Mouse (Mus musculus) kidney, adult 11 months (tissue): ENCODE results near the gene Hs6st3.
A peak's percentile ranks its signal among the peaks of the same experiment; 100 is the strongest.

ENCODE experiments used
- DNase-seq: peaks from one replicate; pipeline ENCODE4 v3.0.0; 2022

Hs6st3 gene

DNA sequence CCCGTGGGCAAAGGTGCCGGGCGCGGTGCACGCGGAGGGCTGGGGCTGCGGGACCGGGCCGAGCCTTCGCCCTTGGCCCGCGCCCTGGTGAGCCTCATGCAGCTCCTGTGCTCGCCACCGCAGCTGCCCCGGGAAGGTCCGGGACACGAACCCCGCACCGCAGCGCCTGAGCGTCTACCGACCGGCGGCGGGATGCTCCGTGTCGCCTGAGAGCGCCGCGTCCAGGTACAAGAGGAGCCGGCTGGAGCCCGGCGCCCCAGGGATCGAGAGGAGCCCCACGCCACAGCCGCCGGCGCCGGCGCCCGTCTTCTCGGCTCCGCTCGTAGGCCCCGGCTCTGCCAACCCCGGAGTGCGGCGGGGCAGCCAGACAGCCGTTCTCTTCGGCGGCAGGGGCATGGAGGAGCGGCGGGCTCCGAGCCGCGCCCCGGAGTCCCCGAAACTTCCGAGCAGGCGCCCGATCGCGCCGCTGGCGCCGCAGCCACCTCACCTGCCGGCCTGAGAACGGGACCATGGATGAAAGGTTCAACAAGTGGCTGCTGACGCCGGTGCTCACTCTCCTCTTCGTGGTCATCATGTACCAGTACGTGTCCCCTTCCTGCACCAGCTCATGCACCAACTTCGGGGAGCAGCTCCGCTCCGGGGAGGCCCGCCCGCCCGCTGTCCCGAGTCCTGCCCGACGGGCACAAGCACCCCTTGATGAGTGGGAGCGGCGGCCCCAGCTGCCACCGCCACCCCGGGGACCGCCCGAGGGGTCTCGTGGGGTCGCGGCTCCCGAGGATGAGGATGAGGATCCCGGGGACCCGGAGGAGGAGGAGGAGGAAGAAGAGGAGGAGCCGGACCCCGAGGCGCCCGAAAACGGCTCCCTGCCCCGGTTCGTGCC, at the start of gene Hs6st3:
Gene Hs6st3, plus strand, starts transcription at position 436 of the 880 bp plus-strand sequence.
- DNase-seq: no peak

DNA sequence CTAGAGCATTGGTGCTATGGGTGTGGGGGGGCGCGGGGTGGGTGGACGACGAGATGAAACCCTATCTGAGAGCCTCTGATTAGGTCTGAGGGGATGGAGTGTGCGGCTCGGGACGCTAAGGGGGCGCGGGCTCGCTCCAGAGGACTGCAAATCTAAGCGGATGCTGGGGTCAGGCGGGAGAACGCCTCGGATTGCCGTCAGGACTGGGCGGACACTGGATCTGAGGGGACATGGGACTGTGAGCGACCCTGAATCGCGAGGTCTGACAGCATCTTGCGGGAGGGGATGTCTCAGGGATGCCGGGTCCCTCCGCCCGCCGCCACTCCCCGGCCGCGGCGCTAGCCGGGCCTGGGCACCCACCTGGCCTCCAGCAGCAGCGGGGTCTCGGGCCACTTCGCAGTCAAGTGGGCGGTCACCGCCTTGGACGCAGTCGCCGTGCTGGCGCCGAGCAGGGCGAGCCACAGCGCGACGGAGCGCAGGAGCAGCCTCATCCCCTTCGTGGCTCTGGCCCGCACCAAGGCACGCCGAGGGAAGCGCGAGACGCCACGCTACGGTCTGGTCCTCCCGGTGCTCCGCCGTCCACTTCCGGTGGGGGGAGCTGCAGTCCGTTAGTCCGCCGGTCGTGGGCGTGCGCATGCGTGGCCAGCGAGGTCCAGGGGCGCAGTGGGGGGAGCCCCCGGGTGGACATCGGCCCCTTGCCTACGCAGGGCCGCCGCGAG, 39.1 kb upstream of the Hs6st3 start, which contains the start of gene Uggt2:
Gene Uggt2, minus strand, starts transcription at position 580 of the 719 bp plus-strand sequence.
- DNase-seq: peak; percentile 60

DNA sequence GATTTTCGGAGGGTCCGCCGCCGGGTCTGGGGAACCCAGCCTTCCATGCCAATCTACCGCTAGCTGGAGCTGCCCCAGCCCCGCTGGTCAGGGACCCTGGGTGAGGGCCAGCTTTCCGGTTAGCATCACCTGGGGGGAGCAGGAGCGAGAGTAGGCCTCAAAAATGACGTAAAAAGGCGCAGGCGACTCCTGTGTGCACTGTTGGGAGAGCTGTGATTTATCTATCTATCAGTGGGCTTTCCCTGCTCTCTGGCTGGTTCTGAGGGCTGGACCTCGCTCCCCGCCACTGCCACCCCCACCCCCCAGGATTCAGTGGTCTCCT, 38.6 kb upstream of the Hs6st3 start:
- no peak for DNase-seq

DNA sequence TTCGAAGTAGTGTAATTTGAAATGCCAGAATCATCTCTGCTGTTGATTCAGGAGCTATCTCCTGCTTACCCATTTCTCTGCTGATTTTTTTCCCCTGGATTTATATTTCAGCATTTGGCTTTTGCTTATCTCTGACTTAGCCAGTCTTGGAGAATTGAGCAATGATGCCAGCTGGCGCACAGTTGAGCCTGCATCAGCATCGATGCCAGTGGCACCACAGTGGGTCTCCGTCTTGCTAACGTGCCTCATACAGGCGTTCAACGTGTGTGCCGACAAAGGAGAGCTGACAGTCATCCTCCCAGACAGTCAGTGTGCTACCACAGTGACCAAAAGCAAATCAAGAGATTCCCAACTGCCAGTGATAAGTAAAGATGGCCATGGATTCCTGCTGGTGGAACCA, 30.6 kb upstream of the Hs6st3 start:
- no peak for DNase-seq

DNA sequence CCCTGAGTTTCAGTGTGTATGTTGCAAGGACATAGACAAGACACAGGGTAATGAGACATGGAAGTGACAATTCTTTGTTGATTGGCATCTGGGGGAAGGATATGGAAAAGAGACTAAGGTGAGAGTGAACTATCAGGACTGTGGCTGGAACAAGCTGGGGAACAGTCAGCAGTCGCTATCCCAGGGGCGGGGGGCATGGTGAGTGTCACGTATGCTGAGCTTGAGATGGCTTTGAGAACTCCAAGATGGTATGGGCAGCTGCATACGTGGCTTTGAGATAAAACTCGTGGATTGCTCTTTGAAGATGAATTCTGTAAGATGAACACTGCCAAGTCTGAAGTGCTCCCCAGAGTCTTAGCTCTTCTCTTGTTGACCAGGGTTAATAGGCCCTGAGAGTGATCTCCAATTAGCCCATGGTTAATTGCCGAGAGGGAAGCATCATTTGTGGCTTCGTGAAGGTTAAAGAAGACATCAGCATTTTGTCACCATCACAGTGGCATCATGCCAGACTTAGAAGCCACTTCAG, 29.3 kb upstream of the Hs6st3 start:
- no peak for DNase-seq

DNA sequence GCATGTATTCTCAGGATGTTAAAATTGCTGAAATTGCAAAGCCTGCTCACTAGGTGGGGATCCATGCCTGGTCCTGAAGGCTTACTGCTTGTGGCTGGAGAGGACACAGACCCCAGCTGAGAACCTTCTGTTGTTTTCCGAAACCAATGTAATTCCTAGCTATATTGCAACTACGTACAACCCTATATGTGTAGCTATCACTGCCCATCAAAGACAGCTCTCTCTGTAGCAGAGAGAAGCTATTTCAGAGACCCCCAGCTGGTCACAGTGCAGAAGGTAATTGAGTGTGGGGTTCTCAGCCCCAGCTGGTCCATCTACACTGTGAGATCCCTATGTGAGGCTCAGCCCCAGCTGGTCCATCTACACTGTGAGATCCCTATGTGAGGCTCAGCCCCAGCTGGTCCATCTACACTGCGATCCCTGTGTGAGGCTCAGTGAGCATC, 28.3 kb upstream of the Hs6st3 start:
- DNase-seq: no peak

DNA sequence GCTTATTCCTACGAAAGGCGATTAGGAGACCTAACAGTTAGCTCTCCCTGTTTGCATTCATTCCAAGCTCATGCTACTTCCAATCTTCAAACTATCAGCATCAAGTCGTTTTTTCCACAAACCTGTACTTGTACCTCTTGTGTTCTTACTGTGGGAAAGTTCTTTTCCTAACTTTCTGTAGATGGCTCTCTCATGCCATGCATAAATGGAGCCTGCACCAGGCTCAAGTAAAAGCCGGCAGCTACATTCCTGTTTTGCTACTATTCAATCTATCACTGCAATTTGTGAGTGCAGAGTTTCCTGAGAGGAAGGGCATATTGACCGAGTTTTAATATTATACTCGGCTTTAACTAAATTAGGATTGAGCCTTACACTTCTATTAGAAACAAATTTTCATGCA, 25.6 kb upstream of the Hs6st3 start:
- DNase-seq: no peak

DNA sequence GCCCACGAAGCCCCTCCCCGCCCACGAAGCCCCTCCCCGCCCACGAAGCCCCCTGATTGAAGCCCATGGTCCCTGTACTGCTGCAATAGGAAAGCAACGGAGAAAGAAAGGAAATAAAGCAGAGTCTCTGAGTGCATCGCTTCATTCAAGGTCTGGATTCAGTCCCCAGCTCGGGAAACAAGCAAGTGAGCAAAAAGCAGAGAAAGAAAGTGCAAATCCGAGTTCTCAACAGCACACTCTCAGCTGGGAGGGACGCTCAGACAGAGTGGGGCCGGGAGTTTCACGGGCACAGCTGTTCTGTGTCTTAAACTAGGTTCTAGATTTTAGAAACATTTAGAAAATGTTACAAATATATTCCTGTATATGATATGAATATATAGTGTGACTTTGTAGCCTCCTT, 14.6 kb upstream of the Hs6st3 start:
- DNase-seq: no peak

DNA sequence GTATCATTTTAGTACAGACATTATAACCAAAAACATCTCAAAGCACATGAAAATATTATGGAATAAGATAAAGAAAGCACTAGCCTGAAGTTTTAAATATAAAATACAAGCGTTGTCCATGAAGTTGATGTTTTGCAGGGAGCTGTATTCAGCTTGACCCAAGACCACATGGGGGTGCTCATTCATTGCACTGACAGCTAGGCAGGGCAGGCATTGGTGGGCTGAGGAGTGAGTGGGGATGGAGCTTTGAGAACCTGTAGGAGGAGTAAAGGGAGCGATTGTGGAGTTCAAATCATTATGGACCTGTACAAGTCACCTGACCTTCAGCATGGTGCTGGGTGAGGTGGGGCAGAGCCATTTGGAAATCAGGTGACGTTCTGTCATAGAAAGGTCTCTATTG, 14.1 kb upstream of the Hs6st3 start:
- DNase-seq: no peak

DNA sequence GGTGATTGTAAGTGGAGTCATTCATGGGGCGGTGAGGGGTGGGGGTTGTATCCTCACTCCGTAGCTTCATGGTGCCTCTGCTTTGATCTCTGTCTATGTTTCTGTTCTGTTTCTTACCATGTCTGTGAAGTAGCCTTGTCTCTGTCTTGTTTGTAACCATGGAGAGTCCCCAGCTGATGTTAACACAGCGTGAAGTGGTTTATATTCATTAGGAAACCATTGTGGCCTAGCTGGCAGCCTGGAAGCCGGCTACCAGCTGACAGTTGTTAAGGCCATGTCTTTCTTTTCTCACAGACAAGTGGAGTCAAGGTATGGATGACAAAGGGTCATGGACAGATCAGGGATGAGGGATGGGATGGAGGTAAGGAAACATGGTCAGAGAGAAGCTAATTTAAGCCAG, 12.3 kb upstream of the Hs6st3 start:
- no peak for DNase-seq

DNA sequence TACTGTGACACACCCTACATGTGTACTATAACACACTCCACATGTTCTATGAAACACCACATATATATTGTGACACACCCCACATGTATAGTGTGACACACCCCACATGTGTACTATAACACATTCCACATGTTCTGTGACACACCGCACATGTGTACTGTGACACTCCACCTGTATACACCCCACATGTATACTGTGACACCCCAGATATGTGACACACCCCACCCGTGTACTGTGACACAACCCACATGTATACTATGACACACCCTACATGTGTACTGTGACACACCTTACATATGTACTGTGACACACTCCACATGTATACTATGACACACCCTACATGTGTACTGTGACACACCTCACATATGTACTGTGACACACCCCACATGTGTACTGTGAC, 10.8 kb upstream of the Hs6st3 start:
- no peak for DNase-seq

DNA sequence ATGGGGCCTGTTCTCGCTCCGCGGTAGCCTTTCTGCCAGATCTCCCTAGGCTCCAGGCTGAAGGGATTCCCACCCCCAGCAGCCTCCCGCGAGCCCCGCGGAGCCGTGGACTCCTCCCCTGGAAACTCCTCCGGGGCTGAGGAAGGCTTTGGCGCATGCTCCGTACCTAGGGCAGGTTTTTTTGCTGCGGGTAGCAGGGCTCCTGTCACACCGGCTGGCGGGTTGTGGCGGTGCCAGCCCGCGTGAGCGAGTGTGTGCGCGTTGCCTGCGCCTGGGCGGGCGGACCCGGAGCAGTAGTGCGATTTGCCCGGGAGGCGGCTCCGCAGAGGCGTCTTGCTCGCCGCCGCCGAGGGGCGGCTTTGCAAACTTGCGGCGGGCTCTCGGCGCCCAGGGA, 632 bp upstream of the Hs6st3 start:
- DNase-seq: peak; percentile 23

DNA sequence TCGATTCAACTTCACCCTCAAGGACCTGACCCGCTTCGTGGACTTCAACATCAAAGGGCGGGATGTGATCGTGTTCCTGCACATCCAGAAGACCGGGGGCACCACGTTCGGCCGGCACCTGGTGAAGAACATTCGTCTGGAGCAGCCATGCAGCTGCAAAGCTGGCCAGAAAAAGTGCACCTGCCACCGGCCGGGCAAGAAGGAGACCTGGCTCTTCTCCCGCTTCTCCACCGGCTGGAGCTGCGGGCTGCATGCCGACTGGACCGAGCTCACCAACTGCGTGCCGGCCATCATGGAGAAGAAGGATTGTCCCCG, 602 bp downstream of the Hs6st3 start:
- DNase-seq: no peak

DNA sequence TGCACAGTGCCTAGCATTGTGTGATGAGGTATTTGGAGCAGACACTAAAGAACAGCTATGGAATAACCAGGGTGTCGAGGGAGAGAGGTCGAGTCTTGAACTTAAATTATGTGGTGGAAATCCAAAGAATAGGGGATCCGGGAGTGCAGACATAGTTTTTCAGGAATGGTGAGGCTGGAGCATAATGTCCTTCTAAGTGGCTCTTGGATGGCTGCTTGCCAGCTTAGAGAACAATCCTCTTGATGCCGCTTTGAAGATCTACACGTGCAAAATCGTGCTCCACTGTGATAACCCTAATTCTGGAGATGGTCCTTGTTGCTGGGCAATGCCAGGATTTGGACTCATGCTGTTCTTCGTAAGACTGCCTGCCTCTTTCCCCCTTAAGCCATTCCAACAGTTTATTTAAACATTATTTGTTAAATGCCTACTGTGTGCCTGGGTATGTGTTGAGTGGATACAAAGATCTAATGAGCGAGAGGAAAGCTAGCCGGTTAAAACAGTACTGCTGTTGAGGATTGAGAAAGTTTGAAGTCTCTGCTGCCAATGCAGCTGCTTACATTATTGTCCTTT, 1.3 kb downstream of the Hs6st3 start:
- no peak for DNase-seq

DNA sequence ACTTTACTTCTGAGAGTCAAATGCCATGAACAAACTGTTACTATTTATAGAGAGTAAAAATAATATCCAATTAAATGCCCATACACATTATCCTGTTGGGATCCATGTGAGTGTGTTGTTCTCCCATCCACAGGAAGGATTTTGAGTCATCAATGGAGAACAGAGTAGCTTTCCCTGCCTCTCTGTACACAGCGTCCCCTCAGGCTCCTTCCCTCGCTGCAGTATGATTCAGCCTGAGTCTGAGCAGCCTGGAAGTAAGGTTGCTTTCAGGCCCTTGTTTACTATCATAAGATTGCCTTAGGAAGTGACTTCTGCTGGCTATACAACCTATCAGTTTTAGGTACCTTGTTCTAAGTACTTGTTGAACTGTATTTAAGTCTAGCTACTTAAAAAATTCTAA, 14.9 kb downstream of the Hs6st3 start:
- no peak for DNase-seq

DNA sequence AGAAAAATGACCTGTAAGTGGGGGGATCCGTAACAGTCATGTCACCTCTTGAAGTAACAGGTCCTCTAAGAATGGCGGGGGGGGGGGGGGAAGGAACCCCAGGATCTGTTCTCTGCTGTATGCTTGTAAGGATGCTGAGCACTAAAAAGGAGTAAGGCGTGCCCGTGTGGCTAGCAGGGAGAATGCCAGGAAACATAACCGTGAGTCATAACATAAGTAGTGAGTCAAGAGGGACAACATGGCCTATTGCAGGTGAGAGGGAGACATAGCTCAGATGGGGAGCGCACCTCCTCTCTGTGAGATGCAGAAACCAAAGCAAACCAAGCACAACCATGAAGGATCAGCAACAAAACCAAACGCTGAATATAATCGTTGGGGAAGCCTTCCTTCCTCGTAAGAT, 55.8 kb downstream of the Hs6st3 start:
- no peak for DNase-seq

DNA sequence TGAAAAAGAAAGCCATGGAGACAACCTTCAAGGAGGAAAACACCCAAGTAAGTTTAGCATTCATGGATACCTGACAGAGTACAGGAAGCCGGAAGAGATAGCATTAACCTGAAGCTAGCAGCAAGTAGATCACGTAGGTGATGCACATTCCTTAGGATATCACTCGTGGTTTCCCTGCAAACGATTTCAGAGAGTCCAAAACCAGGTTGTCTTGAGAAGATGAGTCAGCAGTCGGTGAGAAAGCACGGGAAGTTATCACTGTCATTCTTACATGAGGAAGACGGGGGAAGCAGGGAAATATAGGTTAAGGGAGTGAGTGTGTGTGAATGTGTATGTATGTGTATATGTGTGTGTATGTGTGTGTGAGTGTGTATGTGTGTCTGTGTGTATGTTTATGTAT, 65.4 kb downstream of the Hs6st3 start:
- no peak for DNase-seq

DNA sequence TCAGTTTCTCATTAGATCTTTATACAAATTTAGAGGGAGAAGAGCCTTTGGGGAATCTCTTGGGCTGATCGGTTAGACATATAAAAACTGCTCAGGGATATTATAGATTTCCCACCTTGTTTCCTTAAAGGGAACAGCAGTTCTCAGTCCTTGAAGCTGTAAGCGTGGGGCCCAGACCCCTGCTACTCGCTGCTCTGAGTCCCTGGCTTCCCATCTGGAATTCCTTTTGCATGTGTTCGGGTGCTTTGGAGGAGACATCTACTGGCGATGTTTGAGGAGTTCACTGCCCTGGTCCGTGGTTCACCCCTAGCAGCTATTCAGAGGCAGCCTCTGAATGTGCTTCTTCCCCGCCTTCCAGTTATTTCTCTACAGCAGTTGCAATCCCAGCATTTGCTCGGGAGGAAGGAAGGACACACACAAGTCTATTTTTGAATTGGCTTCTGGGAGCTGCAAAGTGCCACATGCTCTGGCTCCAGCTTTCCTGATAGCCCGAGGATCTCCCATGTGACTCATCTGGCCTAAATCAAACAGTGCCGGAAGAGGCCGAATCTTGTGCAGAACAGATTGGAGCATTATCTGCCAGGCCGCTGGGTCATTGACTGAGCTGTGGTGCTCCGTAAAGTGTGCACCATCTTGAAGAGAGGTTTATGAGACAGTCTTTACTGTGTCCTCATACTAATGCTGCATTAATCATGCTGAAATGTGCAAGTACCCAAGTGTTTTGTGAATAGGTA, 77.6 kb downstream of the Hs6st3 start:
- DNase-seq: no peak

DNA sequence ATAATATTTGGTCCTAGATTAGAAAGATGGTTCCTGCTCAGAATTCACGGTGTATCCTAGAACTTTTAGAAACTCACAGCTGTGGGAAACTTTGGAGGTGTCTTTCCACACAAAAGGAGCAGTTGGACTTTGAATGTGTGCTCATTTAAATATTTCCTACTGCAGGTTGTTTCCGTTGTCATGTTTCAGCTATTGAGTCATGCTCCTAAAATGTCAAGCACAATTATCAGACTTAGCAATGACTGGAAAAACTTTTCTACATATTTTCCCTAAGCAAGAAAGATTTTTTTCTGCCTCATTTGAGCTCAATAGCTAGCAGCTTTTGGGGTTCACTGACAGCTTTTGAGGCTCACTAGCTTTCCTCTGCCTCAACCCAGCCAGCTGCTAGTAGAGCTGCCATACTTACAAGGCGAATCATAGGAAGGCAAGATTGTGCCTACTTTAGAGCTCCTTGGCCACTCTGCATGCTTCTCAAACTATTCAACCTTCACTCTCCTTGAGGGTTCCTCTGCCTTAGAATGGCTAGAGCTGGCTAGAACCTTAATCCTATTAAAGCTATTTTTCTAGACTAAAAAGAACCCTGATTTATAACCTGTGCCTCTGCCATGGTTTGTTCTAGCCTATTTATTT, 89.7 kb downstream of the Hs6st3 start:
- DNase-seq: no peak

DNA sequence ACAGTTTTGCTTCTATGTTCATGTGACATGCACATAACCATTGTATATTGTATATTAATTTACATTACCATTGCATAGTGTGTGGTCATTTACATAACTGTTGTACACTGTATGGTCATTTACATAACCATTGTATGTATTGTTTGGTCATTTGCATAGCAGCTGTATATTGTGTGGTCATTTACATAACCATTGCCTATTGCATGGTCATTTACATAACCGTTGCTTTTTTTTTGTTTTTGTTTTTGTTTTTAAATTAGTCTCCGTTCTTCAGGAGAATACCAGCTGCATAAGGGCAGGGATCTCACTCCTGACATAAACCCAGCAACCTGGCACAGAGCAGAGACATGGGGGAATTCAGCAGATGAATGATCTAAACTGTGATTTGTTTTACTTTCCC, 95.5 kb downstream of the Hs6st3 start:
- DNase-seq: no peak

DNA sequence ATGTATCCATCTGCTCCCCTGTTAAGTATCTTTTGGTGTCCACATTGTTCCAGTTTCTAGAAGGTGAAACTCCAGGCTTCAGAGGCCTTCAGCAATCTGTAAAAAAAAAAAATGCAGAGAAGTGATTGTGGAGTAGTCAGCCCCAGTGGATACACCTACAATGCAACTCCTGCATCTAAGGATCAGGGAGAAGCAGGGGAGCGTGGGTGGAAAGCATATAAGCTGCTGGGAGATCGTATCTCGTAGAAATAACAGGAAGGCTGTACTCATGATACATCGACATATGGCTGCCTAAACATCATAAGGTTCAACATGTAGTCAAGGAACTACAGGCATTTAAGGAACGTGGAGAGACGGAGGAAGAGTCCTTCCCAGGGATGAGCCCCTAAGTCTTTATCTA, 109.0 kb downstream of the Hs6st3 start:
- DNase-seq: no peak

DNA sequence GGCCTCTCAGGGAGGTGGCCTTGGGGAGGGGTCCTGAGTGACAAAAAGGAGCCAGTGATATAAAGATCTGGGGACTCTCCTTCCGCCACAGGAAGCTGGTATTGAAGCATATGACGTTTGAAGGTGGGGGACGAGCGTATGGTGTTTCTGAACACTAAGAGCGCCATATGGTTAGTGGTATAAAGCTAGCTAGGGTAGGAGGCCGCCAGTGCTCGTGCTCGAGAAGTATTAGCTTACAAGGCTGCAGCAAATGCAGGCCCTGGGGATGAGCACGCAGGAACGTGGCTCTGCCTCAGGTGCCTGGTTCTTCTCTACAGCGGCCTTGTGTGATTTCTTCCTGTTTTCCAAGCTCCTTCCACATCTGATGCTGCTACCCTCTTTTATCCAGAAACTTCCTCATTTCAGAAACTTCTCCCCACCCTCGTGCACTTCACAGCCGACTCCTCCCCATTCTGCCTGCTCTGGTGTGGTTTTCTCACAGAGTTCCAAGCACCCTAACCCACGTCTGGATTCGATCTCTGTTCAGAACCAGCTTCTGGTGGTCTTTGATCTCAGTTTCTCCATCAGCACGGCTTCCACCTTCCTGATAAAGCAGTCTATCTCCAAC, 110.0 kb downstream of the Hs6st3 start:
- DNase-seq: no peak
